Mouse (Mus musculus) midbrain, postnatal 0 days (tissue): Measurements from ENCODE around the gene Cacng7. TPM values are rescaled to one million over a fixed set of nuclear protein-coding genes. Genes with fewer than 3 reads are reported as not detected.
A peak's percentile ranks its signal among the peaks of the same experiment; 100 is the strongest.

Source experiments
- ATAC-seq: fragments of 200-750 bp; cut with Nextera tagmentation; 2 replicates; pipeline ENCODE4 v1.8.0; 2017; ENCODE audit warnings: moderate number of reproducible peaks, mild to moderate bottlenecking, moderate TSS enrichment, moderate library complexity; ENCODE audit not compliant: low FRiP score
- DNase-seq: peaks from one replicate; pipeline ENCODE4 v3.0.0-alpha.2; 2015; ENCODE audit warnings: low spot score
- H3K27ac ChIP-seq: fragments of 300-500 bp; sonication (generic); 2 replicates; pipeline ENCODE4 v1.5.1; 2014; ENCODE audit warnings: low read depth, mild to moderate bottlenecking, low read length, mixed read lengths
- H3K27me3 ChIP-seq: fragments of 300-500 bp; sonication (generic); 2 replicates; pipeline ENCODE4 v1.6.1; 2014; ENCODE audit warnings: low read length, control low read depth, mixed read lengths; ENCODE audit not compliant: insufficient read depth
- H3K36me3 ChIP-seq: fragments of 300-500 bp; sonication (generic); 2 replicates; pipeline ENCODE4 v1.6.1; 2014; ENCODE audit warnings: low read length, control low read depth, mixed read lengths; ENCODE audit not compliant: insufficient read depth
- H3K4me1 ChIP-seq: fragments of 300-500 bp; sonication (generic); 2 replicates; pipeline ENCODE4 v1.6.1; 2014; ENCODE audit warnings: mild to moderate bottlenecking, control low read depth, antibody characterized with exemption, low read length, mixed read lengths; ENCODE audit not compliant: insufficient read depth
- H3K4me2 ChIP-seq: fragments of 300-500 bp; sonication (generic); 2 replicates; pipeline ENCODE4 v1.6.1; 2014; ENCODE audit warnings: low read depth, mild to moderate bottlenecking, low read length, mixed read lengths; ENCODE audit not compliant: poor library complexity, severe bottlenecking
- H3K4me3 ChIP-seq: fragments of 300-500 bp; sonication (generic); 2 replicates; pipeline ENCODE4 v1.5.1; 2014; ENCODE audit warnings: low read depth, mild to moderate bottlenecking, low read length, moderate library complexity
- H3K9ac ChIP-seq: fragments of 300-500 bp; sonication (generic); replicated peaks from 2 replicates; pipeline ENCODE4 v1.6.1; 2014; ENCODE audit warnings: mild to moderate bottlenecking, low read length, moderate library complexity, mixed read lengths; ENCODE audit not compliant: poor library complexity, severe bottlenecking
- H3K9me3 ChIP-seq: fragments of 300-500 bp; sonication (generic); 2 replicates; pipeline ENCODE4 v1.6.1; 2016; ENCODE audit warnings: low read length, control low read depth
- CTCF ChIP-seq: IDR thresholded peaks from 2 replicates; pipeline ENCODE4 v1.5.1; 2016; ENCODE audit warnings: antibody characterized with exemption, mild to moderate bottlenecking
- WGBS: fragments of 180-500 bp; shearing (Covaris S2); extraction: QIAGEN DNeasy Blood & Tissue Kit; methylation state at CpG from one replicate; pipeline ENCODE4 v1.1.7; 2014; 5-methylcytosine and 5-hydroxymethylcytosine counted together
- polyA plus RNA-seq: library from polyadenylated mRNA; unstranded; fragments of >200 nt; fragmentation: Nextera tagmentation; extraction: Ambion mirVana; gene quantifications from 2 replicates; pipeline ENCODE4 v1.2.1, GENCODE M21; 2015
- total RNA-seq: library from RNA; depleted of rRNA; stranded (reverse); fragments of >200 nt; gene quantifications from 2 replicates; pipeline ENCODE4 v1.2.3, GENCODE M21; 2014

Gene Cacng7
- total and polyA plus RNA-seq, 2 experiments from 2014 or later = 3.7 to 115 TPM

- Histone ChIP-seq H3K4me1 (no peaks in the 10 kb centered on the region), H3K27ac (no peak overlapping the region), H3K9me3 (no peaks in the 10 kb centered on the region), H3K36me3 (peaks cover 26% of the 10 kb centered on the region; the same call in 1 of the 2 replicates), H3K27me3 (no peaks in the 10 kb centered on the region), H3K4me2 (no peak overlapping the region), H3K9ac (no peak overlapping the region), H3K4me3 (no peak overlapping the region)
- DNase-seq = no peak
- 35% methylated on average over 4 of the region's 4 CpGs for WGBS
- no peak for ATAC-seq
- TF ChIP-seq CTCF = no peak
Observed at GRCm38 (mm10) chr7:3317704-3318103, 15.1 kb upstream of the Cacng7 start.

- H3K4me2 ChIP-seq = no peak overlapping the region
- ATAC-seq = no peak
- no peaks in the 10 kb centered on the region for H3K27me3 ChIP-seq
- TF ChIP-seq CTCF = no peak
- H3K4me3 ChIP-seq = no peak overlapping the region
- H3K4me1 ChIP-seq = no peaks in the 10 kb centered on the region
- 62% methylated on average over 3 of the region's 3 CpGs for WGBS
- no peak overlapping the region for H3K27ac ChIP-seq
- no peak overlapping the region for H3K9ac ChIP-seq
- no peak for DNase-seq
- peaks cover 30% of the 10 kb centered on the region for H3K36me3 ChIP-seq
- H3K9me3 ChIP-seq = no peaks in the 10 kb centered on the region
Observed at GRCm38 (mm10) chr7:3320856-3321255, 11.9 kb upstream of the Cacng7 start.

GRCm38 (mm10) chr7:3323826-3324225 lies 8.9 kb upstream of the Cacng7 start:
- Histone ChIP-seq H3K27ac (no peak overlapping the region), H3K9me3 (no peaks in the 10 kb centered on the region), H3K4me3 (no peak overlapping the region), H3K4me1 (no peaks in the 10 kb centered on the region), H3K27me3 (no peaks in the 10 kb centered on the region), H3K36me3 (peaks cover 36% of the 10 kb centered on the region), H3K9ac (no peak overlapping the region), H3K4me2 (no peak overlapping the region)
- TF ChIP-seq CTCF = no peak
- DNase-seq (no peak), ATAC-seq (no peak)
- WGBS = 90% methylated on average over 1 of the region's 1 CpGs

- no peaks in the 10 kb centered on the region for H3K27me3 ChIP-seq
- H3K9me3 ChIP-seq = no peaks in the 10 kb centered on the region
- DNase-seq (no peak), ATAC-seq (no peak)
- 67% methylated on average over 4 of the region's 4 CpGs for WGBS
- H3K4me1 ChIP-seq = no peaks in the 10 kb centered on the region
- H3K9ac ChIP-seq = no peak overlapping the region
- H3K4me3 ChIP-seq = no peak overlapping the region
- H3K27ac ChIP-seq = no peak overlapping the region
- no peak for TF ChIP-seq CTCF
- H3K36me3 ChIP-seq = peaks cover 15% of the 10 kb centered on the region
- H3K4me2 ChIP-seq = no peak overlapping the region
Observed at GRCm38 (mm10) chr7:3327961-3328360, 4.8 kb upstream of the Cacng7 start.

GRCm38 (mm10) chr7:3329776-3330546 lies 2.8 kb upstream of the Cacng7 start:
- Histone ChIP-seq H3K36me3 (0 out of 2 replicates have a peak, but pooled peaks cover 7% of the 10 kb centered on the region), H3K4me3 (no peak overlapping the region), H3K4me1 (peaks cover 8% of the 10 kb centered on the region; the same call in 1 of the 2 replicates), H3K27ac (no peak overlapping the region), H3K9ac (no peak overlapping the region), H3K9me3 (no peaks in the 10 kb centered on the region), H3K27me3 (no peaks in the 10 kb centered on the region), H3K4me2 (0 out of 2 replicates have a peak overlapping the region, but pooled peaks have one; percentile 22)
- ATAC-seq (peak; percentile 38), DNase-seq (peak; percentile 67)
- TF ChIP-seq CTCF = peak; percentile 93
- 23% methylated on average over 31 of the region's 31 CpGs for WGBS

- H3K9ac ChIP-seq = no peak overlapping the region
- no peak overlapping the region for H3K27ac ChIP-seq
- H3K9me3 ChIP-seq = no peaks in the 10 kb centered on the region
- no peaks in the 10 kb centered on the region for H3K27me3 ChIP-seq
- no peak for DNase-seq
- 42% methylated on average over 6 of the region's 6 CpGs for WGBS
- 0 out of 2 replicates have a peak, but pooled peaks cover 4% of the 10 kb centered on the region for H3K36me3 ChIP-seq
- peak overlapping the region; percentile 79; the same call in 1 of the 2 replicates for H3K4me3 ChIP-seq
- peak overlapping the region; percentile 84 for H3K4me2 ChIP-seq
- no peak for ATAC-seq
- peaks cover 8% of the 10 kb centered on the region; the same call in 1 of the 2 replicates for H3K4me1 ChIP-seq
- no peak for TF ChIP-seq CTCF
Observed at GRCm38 (mm10) chr7:3331171-3331570, 1.6 kb upstream of the Cacng7 start.
